Mouse (Mus musculus): ENCODE data around the gene Bcam. TPM values are rescaled to one million over a fixed set of nuclear protein-coding genes. Genes with fewer than 3 reads are reported as not detected.

Bcam gene
- total RNA-seq, 2 experiments from 2014 or later: 21.9 to 26.7 TPM

DNA sequence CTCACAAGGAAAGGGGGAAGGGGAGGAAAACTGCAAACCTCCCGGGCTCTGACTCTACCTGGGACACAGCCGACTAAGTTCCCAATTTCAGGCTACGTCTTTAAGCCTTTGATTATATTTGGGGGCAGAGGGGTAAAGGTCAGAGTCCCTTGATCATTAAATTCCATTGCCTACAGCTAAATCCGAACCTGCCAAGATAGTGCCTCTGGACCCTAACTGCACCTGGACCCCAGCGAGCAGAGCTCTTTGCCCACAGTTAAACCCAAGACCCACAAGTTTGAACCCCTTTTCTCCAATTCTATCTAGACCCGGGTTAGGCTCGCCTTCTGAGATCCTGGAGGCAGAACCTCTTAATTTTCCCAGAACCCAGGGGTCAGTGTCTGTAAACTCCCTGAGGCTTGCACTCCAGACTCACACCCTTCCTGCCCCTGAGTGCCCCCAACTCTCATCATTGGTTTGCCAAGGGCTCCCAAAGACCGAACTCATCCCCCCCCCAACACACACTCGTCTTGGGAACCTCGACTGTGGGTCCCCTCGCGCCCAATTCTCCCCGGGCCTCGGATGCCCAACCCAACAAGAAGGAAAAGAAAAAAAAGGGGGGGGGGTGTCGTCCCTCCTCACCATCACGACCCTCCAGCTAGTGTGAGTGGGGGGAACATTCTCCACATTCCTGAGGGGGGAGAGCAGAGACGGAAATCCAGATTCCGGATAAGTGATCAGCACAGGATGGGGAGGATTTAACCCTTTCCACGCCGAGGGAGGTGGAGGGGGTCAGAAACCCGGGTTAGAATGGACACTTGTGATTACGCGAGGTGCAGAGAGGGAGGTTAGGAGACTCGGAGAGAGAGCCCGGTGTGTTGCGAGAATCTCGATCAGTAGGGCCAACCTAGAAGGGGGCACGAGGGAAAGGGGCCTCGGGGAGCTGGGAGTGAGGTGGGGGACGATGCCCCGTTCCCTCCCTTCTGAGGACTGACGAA is 22.3 kb downstream of the Bcam start:
- Histone ChIP-seq H3K4me3 (peak overlapping the region; percentile 84), H3K27ac (peak overlapping the region; percentile 88)
- no peak for DNase-seq
- no peak for TF ChIP-seq CTCF (IDR thresholded peaks at IDR 0.05)
- intact Hi-C loops (cut with DNase I): loop anchor here (2.0 kb wide), 1 partner anchor 32 kb away; no protein-coding TSS in a partner anchor

DNA sequence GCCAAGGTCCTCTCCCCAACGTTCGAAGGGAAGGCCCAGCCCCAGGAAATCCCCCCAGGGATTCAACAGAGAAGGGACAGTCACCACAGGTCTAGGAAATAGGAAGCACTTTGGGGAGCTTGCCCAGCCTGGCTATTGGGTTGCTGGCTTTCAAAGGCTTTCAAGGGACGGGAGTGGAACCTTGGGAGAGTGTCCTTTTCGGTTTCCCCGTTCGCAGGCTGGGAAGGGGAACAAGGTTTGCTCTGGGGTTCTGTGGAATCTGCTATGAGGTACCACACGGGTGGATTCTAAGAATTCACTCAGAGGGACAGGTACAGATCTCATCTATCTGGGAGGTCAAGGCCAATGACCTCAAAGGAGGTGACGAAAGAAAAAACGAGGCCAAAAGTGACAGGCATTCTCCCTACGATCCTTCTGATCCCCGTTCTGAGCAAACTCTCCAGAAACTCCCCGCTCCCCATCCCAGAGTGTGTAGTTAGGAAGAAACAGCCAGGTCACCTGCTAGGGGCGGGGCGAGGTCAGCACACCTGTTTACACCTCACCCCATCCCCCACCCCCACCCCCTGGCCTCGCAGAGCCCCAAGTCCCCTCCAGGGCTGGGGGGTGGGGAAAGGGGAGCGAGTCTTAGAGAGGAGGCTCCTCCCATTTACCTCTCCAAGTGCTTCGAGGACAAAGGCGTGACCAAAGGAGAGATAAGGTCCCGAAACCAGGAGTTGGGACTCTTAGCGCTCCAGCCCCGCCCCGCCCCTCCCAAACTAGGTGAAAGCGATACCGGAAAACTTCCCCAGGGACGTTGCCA is 23.2 kb downstream of the Bcam start:
- TF ChIP-seq CTCF (IDR thresholded peaks at IDR 0.05): no peak
- intact Hi-C loops (cut with DNase I): loop anchor here (2.0 kb wide), 1 partner anchor 31 kb away; no protein-coding TSS in a partner anchor
- peak overlapping the region; percentile 84 for H3K4me3 ChIP-seq
- DNase-seq: no peak
- peak overlapping the region; percentile 88 for H3K27ac ChIP-seq

DNA sequence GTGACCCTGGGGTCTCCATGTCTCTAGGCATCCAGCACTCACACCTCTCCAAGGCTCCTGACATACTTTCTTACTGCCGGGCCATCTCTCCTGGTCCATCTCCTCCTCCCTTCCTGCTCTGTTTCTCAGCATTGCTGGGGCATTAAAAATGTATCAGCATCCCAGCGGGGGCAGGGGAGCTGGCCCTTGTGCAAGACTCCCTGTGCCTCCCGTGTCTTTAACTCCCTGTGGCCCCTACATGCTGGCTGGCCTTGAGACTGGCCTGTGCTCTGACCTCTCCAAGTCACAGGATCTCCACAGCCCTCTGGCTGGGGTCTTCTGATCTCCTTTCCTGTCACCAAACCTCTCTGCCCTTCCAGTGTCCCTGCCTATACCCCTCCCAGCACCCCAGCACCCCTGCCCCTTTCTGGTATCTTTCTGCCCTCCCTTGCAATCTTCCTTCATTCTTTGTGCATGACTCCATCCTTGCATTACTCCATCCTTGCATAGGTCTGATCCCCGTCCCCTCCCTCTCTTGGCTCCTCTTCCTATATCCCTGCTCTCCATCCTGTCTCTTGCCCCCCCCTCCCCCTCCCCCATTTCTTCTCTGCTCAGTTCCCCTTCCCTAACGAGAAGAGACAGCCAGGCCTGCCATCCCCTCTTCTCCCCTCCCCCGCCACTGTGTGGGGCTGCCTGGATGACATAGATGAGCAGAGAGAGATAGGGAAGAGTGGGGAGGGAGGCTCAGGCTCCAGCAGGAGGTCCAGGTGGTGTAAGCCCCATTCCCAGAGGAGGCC is 24.2 kb downstream of the Bcam start:
- TF ChIP-seq CTCF (IDR thresholded peaks at IDR 0.05): no peak
- intact Hi-C loops (cut with DNase I): no loop called here
- no peak overlapping the region for H3K27ac ChIP-seq
- DNase-seq: no peak
- H3K4me3 ChIP-seq: no peak overlapping the region

DNA sequence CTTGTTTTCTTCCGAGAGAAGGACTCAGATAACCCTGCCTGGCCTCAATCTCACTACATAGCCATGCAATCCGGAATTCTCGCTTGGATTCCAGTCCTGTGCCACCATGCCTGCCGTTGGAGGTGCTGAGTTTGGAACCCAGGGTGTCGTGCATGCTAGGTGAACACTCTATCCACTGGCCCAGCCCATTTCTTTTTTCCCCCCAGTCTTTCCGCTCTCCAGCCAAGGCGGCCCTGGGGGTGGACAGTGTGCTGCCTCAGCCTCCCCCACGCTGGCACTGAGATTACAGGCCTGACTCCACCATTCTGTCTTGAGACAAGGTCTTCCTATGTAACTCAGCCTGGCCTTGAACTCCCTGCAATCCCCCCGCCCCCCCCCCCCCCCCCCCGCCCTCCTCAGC is 24.8 kb downstream of the Bcam start:
- intact Hi-C loops (cut with DNase I): no loop called here
- no peak for TF ChIP-seq CTCF (IDR thresholded peaks at IDR 0.05)
- H3K27ac ChIP-seq: peak overlapping the region; percentile 78

DNA sequence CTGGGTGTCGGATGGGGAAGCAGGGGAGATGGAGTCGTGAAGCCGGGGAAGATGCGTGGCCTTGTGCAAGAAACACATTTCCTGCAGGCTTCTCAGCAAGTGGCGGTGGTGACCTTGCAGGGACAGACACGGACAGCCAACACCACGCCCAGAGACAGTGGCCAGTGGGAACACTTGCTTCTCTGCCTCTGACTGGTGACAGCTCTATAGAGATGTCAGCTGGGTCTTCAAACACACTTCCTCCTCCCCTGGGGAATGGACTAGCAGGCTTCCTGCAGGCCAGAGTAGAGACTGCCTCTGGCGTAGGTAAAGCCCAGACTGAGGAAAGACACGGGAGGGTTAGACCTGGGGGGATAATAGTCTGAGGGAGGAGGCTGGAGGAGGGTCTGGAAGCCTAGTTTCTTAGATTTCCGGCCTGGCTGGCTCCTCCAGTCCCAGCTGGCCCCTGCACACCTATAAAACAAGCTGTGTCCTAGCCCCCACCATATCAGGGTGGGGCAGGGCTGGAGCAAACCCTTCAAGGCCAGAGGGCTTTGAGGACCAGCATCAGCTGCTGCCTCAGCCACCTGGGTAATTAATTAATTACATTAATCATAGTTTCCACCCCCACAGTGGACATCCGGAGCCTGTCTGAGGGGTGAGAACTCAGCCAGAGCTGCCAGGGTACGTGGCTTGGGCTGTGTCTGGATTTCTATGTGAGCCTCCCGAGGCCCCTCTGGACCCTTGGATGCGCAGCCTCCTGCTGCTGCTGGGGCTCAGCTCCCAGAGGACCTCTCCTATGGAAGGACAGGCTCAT is 26.0 kb downstream of the Bcam start:
- DNase-seq: no peak
- intact Hi-C loops (cut with DNase I): no loop called here
- peak overlapping the region; percentile 78 for H3K27ac ChIP-seq

More for the DNA sequence above, 24.8 kb downstream of the Bcam start:
- no peak overlapping the region for H3K4me3 ChIP-seq
- no peak for DNase-seq

DNA sequence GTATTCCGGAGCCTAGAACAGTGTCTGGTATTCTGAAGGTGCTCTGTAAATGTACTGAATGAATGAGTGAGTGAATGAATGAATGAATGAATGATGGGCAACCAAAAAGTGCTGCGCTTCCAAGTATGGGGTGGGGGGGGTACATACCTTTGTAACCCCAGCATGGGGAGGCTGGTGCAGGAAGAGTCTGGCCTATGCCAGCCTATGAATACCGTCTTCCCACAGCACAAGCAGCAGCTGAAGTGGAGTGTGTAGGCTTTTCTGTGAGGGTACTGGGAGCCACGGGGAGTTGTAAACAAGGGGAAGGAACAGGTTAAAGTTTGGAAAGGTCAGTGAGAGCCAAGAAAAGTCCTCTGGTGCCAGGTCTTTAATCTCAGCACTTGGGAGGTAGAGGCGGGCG is 27.0 kb downstream of the Bcam start:
- DNase-seq: no peak
- TF ChIP-seq CTCF (IDR thresholded peaks at IDR 0.05): no peak
- Histone ChIP-seq H3K27ac (no peak overlapping the region; the same call in 1 of the 2 replicates), H3K4me3 (no peak overlapping the region)
- intact Hi-C loops (cut with DNase I): no loop called here

More for the DNA sequence above, 26.0 kb downstream of the Bcam start:
- peak overlapping the region; percentile 38 for H3K4me3 ChIP-seq
- no peak for TF ChIP-seq CTCF (IDR thresholded peaks at IDR 0.05)

DNA sequence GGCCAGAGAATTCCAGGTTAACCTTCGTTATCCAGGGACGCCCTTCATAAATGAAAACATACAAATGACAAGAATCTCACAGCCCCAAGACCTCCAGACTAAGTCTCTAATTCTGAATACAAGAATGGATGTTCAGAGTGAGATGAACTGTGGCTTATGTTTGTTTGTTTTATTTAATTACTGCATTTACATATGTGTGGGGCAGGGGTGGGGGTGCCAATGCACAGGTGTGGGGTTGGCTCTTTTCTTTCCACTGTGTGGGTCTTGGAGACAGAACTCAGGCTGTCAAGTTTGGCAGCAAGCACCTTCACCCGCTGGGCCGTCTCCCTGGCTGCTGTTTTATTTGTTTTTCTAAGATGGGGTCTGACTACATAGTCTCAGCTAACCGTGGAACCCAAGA is 28.3 kb downstream of the Bcam start:
- Histone ChIP-seq H3K4me3 (no peak overlapping the region), H3K27ac (no peak overlapping the region)
- intact Hi-C loops (cut with DNase I): no loop called here
- TF ChIP-seq CTCF (IDR thresholded peaks at IDR 0.05): no peak
- no peak for DNase-seq

DNA sequence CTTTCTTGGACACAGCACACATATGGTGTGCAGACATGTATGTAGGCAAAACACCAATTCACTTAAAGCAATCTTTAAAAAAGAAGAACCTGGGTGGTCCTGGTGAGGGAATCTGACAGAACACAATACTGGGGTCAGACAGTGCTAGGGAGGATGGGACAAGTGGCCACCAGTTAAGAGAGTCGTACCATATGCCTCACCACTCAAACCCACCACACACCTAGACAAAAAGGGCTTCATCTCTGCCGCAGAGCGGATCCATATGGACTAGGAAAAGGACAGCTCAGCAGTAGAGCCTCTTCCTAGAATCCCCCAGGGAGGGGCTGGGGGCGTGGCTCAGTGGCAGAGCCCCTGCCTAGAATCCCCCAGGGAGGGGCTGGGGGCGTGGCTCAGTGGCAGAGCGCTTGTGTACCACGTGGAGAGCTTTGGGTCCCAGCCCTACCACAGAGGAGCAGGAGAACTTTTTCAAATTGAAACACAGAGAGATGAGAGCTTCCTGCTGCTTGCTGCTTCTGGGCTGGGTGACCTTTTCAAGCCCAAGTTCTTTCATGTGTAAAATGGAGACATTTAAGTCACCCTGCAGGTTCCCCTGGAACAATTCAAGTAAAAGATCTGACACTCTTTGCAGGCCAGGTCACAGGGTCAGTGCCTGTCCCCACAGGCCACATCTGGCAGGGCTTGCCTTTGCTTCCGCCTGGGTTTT is 29.3 kb downstream of the Bcam start:
- TF ChIP-seq CTCF (IDR thresholded peaks at IDR 0.05): no peak
- no peak overlapping the region for H3K4me3 ChIP-seq
- H3K27ac ChIP-seq: peak overlapping the region; percentile 20; the same call in 1 of the 2 replicates
- no peak for DNase-seq
- intact Hi-C loops (cut with DNase I): no loop called here

DNA sequence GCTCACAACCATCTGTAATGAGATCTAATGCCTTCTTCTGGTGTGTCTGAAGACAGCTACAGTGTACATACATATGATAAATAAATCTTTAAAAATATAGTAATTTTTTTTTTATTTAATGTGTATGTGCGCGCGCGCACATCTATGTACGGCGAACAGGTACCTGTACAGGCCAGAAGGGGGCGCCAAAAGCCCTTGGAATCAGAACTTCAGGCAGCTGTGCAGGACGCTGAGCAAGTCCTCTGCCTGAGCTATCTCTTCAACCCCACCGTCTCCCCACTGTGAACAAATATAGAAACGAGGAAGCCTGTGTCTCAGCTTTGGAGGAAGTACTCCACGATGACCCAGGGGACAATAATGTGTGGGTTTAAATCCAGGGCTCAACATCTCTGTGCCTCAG is 30.5 kb downstream of the Bcam start:
- intact Hi-C loops (cut with DNase I): no loop called here
- no peak for DNase-seq
- H3K27ac ChIP-seq: no peak overlapping the region
- TF ChIP-seq CTCF (IDR thresholded peaks at IDR 0.05): peak; percentile 35
- H3K4me3 ChIP-seq: no peak overlapping the region

DNA sequence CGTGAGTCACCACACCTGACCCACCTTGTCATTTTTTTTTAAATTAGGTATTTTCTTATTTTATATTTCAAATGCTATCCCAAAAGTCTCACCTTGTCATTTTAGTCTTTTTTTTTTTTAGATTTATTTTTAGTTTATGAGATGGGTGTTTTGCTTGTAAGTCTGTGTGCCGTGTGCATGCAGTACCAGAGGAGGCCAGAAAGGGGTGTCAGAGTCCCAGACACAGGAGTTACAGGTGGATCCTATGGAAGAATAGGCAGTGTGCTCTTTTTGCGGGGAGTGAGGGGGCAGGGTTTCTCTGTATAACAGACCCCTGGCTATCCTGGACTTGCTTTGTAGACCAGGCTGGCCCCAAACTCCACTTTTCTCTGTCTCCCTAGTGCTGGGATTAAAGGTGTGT is 32.0 kb downstream of the Bcam start:
- Histone ChIP-seq H3K4me3 (no peak overlapping the region), H3K27ac (no peak overlapping the region)
- intact Hi-C loops (cut with DNase I): no loop called here
- TF ChIP-seq CTCF (IDR thresholded peaks at IDR 0.05): peak; percentile 38; the same call in 1 of the 2 replicates
- no peak for DNase-seq
